Mouse (Mus musculus) bone marrow, adult 2 months (tissue): ENCODE measurements around the gene Prrxl1.

Source experiments
- CTCF ChIP-seq: fragments of 200-500 bp; IDR thresholded peaks from 2 replicates; pipeline ENCODE4 v1.5.1; 2011; ENCODE audit warnings: low read length, control low read depth; ENCODE audit not compliant: control insufficient read depth, insufficient read depth
- POLR2A ChIP-seq: fragments of 200-500 bp; IDR thresholded peaks from 2 replicates; pipeline ENCODE4 v1.6.1; 2011; ENCODE audit warnings: low read depth, mild to moderate bottlenecking, control low read depth, low read length, borderline replicate concordance; ENCODE audit not compliant: control insufficient read depth

DNA sequence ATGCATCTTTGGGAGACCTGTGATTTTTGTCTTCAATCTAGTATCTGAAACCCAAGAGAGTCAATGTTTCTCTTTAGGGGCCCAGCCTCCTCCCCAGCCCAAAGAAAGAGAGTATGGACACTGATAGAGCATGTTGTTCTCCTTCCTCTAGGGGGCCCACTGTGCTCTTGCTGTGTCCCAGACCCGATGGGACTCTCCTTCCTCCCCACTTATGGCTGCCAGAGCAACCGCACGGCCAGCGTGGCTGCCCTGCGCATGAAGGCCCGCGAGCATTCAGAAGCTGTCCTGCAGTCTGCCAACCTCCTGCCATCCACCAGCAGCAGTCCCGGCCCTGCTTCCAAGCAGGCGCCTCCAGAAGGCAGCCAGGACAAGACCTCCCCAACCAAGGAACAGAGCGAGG lies 29.4 kb downstream of the Prrxl1 start:
- TF ChIP-seq CTCF (peak; percentile 20; the same call in 1 of the 2 replicates), POLR2A (no peak)
